Mouse (Mus musculus) common myeloid progenitor, adult 5-6 weeks (primary cell): ENCODE results near the gene Barx1. TPM values are rescaled to one million over a fixed set of nuclear protein-coding genes. Genes with fewer than 3 reads are reported as not detected.

Source experiments
- ATAC-seq: replicated peaks from 2 replicates; pipeline ENCODE4 v1.8.0; 2016; ENCODE audit warnings: low read depth, mild to moderate bottlenecking, moderate TSS enrichment, inconsistent platforms; ENCODE audit not compliant: poor library complexity, severe bottlenecking
- total RNA-seq: library from RNA; stranded (forward); fragments of 200-1000, 187-1606 nt; gene quantifications from 2 replicates; pipeline ENCODE4 v1.2.3, GENCODE M21; 2017

The Barx1 gene
- total RNA-seq, 1 experiment from 2014 or later: not detected

GRCm38 (mm10) chr13:48659254-48660220 is 3.3 kb upstream of the Barx1 start:
- ATAC-seq: no peak

GRCm38 (mm10) chr13:48660221-48660734 is 2.5 kb upstream of the Barx1 start:
- no peak for ATAC-seq

- no peak for ATAC-seq
Measured at GRCm38 (mm10) chr13:48660741-48661140, 2.1 kb upstream of the Barx1 start.

- ATAC-seq: no peak
Measured at GRCm38 (mm10) chr13:48661561-48661960, 1.2 kb upstream of the Barx1 start.

DNA sequence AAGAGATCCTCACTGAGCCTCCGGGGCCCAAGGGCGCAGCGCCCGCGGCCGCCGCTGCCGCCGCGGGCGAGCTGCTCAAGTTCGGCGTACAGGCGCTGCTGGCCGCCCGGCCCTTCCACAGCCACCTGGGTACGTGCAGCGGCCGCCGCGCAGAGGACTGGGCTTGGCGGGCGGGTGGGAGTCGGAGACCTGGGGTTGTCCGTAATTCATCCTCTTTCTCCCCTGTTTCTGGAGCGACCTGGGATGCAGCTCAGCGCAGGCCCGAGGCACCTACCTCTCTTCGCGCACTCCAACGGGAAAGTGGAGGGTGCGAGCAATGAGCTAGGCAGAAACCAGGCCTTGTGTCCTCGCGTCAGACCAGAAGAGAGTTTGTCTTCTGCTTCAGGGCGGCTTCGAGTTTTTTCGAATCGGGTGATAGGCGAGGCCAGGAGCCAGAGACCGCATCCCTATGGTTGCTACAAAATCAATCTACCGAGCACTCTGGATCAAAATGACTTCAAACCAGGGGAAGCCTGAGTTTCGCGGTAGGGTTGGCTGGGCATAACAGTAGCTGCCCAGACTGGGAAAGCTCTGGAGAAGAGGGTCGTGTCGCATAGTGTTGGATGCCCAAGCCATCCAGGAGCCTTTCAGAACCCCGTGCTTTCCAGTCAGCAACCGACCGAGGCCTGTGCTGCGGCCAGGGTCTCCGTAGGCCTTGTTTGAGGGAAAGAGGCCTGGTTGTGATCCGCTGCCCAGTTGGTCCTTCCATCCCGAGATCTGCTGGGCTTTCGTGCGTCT is 601 bp downstream of the Barx1 start:
- ATAC-seq: no peak

DNA sequence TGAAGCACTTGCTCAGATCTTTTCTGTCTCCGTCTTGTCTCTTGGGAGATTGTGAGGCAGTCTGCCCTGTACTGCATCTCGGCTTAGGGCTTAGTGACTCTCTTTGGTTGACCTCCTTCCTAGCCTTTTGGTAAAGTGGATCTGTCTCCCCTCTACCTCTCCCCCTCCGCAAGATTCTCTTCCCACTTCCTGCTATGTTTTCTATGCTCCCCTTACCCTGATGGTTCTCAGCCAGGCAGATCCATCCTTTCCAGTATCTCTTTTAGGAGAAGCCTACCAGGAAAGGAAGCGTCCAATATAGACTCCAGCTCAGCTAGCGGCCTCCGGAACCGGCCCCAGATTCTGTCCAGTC is 1.2 kb downstream of the Barx1 start:
- ATAC-seq: no peak

DNA sequence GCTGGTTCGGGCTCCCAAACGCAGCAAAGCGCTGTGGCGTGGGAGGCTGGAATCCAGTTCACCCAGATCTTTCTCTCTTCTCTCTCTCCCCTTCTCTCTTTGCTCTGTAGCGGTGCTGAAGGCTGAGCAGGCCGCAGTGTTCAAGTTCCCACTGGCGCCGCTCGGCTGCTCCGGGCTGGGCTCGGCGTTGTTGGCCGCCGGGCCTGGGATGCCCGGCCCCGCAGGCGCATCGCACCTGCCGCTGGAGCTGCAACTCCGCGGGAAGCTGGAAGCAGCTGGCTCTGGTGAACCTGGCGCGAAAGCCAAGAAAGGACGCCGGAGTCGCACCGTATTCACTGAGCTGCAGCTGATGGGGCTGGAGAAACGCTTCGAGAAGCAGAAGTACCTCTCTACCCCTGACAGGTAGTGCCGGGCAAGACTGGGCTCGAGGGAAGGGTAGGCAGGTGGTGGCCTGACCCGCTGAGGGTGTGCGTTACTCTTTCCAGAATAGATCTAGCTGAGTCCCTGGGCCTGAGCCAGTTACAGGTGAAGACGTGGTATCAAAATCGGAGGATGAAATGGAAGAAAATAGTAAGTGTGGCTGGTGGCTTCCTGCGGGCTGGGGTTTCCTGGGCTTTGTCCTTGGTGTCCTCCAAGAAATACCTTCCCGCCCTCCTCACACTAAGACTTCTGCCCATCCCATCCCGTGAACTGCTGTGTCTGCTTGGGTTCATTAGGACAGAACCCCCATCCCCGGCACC is 2.3 kb downstream of the Barx1 start:
- ATAC-seq: no peak

- ATAC-seq: no peak
Measured at GRCm38 (mm10) chr13:48665656-48666597, 3.1 kb downstream of the Barx1 start.

DNA sequence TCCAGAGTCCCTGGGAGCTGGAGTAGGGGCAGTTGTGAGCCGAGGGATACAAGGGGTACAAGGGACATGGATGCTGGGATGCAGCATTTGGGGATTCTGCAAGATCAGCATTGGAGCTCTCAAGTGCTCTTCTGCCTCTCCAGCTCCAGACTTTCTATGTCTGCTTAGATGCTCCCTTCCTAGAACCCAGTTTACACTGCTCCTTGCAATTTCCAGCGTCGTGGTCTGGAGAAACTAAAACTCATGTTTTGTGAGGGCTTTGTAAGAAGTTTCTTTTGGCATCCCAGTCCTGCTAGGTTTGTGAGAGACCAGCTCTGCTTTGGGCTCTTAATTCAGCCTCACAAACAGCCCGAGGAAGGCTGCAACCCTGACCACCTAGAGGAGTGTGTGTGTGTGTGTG is 4.7 kb downstream of the Barx1 start:
- no peak for ATAC-seq

- ATAC-seq: no peak
Measured at GRCm38 (mm10) chr13:48668091-48668975, 5.5 kb downstream of the Barx1 start.

DNA sequence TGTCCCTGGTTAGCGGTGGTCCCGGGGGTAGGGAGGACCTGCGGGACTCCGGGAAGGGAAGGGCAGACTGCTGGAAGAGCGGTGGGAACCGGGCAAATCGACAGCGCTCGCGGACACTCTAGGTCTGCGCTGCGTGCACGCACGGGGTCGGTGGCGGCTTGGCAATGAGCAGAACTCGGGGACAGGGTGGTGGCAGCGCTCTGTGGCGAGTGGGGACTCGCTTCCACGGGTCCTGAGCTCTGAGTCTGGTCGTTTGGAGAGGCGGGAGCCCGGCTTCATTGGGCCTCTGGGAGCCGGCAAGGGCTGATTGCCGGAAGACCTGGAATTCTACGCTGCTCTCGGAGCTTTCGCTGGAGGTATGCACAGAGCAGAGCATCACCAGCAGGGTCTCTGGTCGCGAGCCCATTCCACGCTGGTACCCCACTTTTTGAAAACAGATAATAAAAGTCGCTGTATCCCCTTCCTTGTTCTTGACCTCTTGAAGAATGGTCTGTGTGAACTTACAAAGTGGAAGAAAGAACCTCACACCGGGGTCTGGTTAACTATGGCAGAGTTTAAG is 6.3 kb downstream of the Barx1 start:
- ATAC-seq: peak; percentile 27; the same call in 1 of the 2 replicates

DNA sequence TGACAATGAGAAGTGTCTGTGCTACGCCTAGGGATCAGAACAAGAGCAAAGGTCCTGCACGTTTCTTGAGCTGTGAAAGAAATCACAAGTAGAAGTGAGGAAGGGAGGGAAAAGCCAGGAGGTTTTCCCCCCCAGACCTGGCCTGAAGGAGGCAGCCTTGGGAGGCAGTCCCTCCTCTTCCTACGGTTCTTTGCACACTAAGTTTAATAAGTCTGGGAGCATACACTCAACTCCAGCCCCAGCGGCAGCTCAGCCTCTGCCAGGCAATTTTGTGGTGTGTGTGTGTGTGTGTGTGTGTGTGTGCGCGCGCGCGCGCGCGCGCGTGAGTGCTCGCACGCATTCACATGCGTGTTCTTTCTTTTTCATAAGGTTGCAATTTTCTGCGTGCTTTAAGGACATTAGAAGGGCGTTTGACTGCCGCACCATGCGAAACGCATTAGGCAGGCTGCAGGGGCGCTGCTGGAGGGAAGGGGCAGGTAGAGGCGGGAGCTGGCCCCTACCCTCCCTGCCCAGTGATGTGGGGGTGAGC is 9.6 kb downstream of the Barx1 start:
- no peak for ATAC-seq

DNA sequence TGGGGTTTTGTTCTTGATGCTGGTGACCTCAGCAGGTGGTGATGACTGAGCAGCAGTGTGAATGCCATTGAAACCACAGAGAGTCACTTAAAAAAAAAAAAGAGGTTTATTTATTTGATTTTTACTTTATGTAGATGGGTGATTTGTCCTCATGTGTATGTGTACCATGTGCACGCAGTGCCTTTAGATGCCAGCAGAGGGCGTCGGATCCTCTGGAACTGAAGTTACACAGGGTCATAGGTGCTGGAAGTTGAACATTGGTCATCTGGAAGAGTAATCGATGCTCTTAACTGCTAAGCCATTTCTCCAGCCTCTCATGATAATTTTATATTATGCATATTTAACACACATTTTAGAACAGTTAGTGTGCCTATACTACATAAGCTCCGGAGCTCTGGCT is 11.8 kb downstream of the Barx1 start:
- no peak for ATAC-seq

DNA sequence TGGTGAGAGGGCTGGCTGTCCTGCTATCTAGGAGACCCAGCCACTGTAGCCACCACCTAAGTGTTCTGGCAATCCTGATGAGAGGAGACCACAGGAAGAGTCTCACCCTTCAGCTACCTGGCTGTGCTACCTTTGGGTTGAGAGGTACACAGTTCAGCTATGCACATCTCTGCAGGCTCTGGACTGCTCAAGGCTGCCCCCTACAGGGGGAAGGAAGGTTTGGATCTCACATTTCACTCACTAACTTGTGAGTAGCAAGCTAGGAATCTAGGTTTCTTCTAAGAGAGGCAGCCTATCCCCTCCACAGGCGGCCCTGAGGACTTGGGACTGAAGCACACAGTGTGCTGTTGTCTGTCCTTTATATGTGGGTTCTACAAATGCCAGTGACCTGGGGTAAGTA is 16.6 kb downstream of the Barx1 start:
- 0 out of 2 replicates have a peak, but pooled peaks have one; percentile 47 for ATAC-seq

- ATAC-seq: no peak
Measured at GRCm38 (mm10) chr13:48686666-48687065, 23.9 kb downstream of the Barx1 start.

- no peak for ATAC-seq
Measured at GRCm38 (mm10) chr13:48691991-48692390, 29.2 kb downstream of the Barx1 start.
